Mouse (Mus musculus): ENCODE measurements around the gene Hoxc8. TPM values are rescaled to one million over a fixed set of nuclear protein-coding genes. Genes with fewer than 3 reads are reported as not detected.
A peak's percentile ranks its signal among the peaks of the same experiment; 100 is the strongest.

The Hoxc8 gene
- polyA plus RNA-seq, 1 experiment, result 0.15 TPM

- H3K27ac ChIP-seq (ENCODE audit: control insufficient read depth, insufficient read depth, low read depth, low read length), result no peak within 1 kb of the TSS
- no peak within 1 kb of the TSS for H3K4me3 ChIP-seq (ENCODE audit: control insufficient read depth, low read depth, low read length)
- H3K4me1 ChIP-seq (ENCODE audit: control insufficient read depth, insufficient read depth, low read length), result peaks cover 13% of the 10 kb centered on the region
- peaks cover 2% of the 10 kb centered on the region; the same call in 1 of the 2 replicates for H3K27me3 ChIP-seq (ENCODE audit: control insufficient read depth, insufficient read depth, low read length)
- TF ChIP-seq POLR2A (IDR thresholded peaks at IDR 0.05; ENCODE audit: control insufficient read depth, low read depth, low read length), result no peak
- TF ChIP-seq CTCF (IDR thresholded peaks at IDR 0.05; ENCODE audit: control insufficient read depth, insufficient read depth, insufficient replicate concordance, low read depth, low read length), result no peak
- no peaks in the 10 kb centered on the region for H3K36me3 ChIP-seq (ENCODE audit: control insufficient read depth, insufficient read depth, low read length)
Observed at GRCm38 (mm10) chr15:103018636-103019035, 28.2 kb downstream of the Hoxc8 start, which contains the start of gene Hoxc4. TSS of gene Hoxc4 (plus strand) at chr15:103018934.

DNA sequence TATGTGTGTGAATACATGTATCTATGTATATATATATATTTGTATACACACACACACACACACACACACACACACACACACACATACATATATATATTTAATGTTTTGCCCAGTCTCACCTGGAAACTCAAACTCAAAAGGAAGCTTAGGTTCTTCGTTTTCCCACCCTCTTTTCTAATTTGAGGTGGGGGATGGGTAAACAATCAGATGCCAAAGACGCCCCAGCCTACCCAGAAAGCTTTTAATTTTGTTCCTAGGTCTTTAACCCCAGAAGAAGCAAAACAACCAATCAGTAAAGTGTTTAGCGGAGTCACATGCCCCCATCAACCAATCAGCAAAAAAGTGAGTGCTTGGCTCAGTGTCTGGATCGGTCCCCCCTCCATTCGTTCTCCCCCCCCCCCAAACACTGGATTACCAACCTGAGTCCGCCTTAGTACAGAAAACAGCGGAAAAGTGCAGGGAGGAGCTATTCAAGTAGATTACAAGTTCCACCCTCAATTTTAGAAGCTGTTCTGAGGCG, 30.6 kb downstream of the Hoxc8 start:
- TF ChIP-seq POLR2A (IDR thresholded peaks at IDR 0.05; ENCODE audit: control insufficient read depth, low read depth, low read length), result no peak
- no peak for TF ChIP-seq CTCF (IDR thresholded peaks at IDR 0.05; ENCODE audit: control insufficient read depth, insufficient read depth, insufficient replicate concordance, low read depth, low read length)
- Histone ChIP-seq H3K4me3 (ENCODE audit: control insufficient read depth, low read depth, low read length) (no peak overlapping the region), H3K4me1 (ENCODE audit: control insufficient read depth, insufficient read depth, low read length) (no peaks in the 10 kb centered on the region), H3K27ac (ENCODE audit: control insufficient read depth, insufficient read depth, low read depth, low read length) (no peak overlapping the region), H3K36me3 (ENCODE audit: control insufficient read depth, insufficient read depth, low read length) (no peaks in the 10 kb centered on the region), H3K27me3 (ENCODE audit: control insufficient read depth, insufficient read depth, low read length) (no peaks in the 10 kb centered on the region)

- Histone ChIP-seq H3K27me3 (ENCODE audit: control insufficient read depth, insufficient read depth, low read length) (no peaks in the 10 kb centered on the region), H3K4me3 (ENCODE audit: control insufficient read depth, low read depth, low read length) (no peak overlapping the region), H3K4me1 (ENCODE audit: control insufficient read depth, insufficient read depth, low read length) (no peaks in the 10 kb centered on the region), H3K36me3 (ENCODE audit: control insufficient read depth, insufficient read depth, low read length) (no peaks in the 10 kb centered on the region), H3K27ac (ENCODE audit: control insufficient read depth, insufficient read depth, low read depth, low read length) (no peak overlapping the region)
- no peak for TF ChIP-seq CTCF (IDR thresholded peaks at IDR 0.05; ENCODE audit: control insufficient read depth, insufficient read depth, insufficient replicate concordance, low read depth, low read length)
- TF ChIP-seq POLR2A (IDR thresholded peaks at IDR 0.05; ENCODE audit: control insufficient read depth, low read depth, low read length), result no peak
Observed at GRCm38 (mm10) chr15:103021544-103021943, 31.1 kb downstream of the Hoxc8 start.

GRCm38 (mm10) chr15:103024131-103024530, 33.7 kb downstream of the Hoxc8 start:
- H3K27me3 ChIP-seq (ENCODE audit: control insufficient read depth, insufficient read depth, low read length), result 0 out of 2 replicates have a peak, but pooled peaks cover 3% of the 10 kb centered on the region
- no peaks in the 10 kb centered on the region for H3K36me3 ChIP-seq (ENCODE audit: control insufficient read depth, insufficient read depth, low read length)
- no peak overlapping the region for H3K27ac ChIP-seq (ENCODE audit: control insufficient read depth, insufficient read depth, low read depth, low read length)
- H3K4me1 ChIP-seq (ENCODE audit: control insufficient read depth, insufficient read depth, low read length), result peaks cover 3% of the 10 kb centered on the region
- TF ChIP-seq POLR2A (IDR thresholded peaks at IDR 0.05; ENCODE audit: control insufficient read depth, low read depth, low read length) (no peak), CTCF (IDR thresholded peaks at IDR 0.05; ENCODE audit: control insufficient read depth, insufficient read depth, insufficient replicate concordance, low read depth, low read length) (no peak)
- no peak overlapping the region for H3K4me3 ChIP-seq (ENCODE audit: control insufficient read depth, low read depth, low read length)

DNA sequence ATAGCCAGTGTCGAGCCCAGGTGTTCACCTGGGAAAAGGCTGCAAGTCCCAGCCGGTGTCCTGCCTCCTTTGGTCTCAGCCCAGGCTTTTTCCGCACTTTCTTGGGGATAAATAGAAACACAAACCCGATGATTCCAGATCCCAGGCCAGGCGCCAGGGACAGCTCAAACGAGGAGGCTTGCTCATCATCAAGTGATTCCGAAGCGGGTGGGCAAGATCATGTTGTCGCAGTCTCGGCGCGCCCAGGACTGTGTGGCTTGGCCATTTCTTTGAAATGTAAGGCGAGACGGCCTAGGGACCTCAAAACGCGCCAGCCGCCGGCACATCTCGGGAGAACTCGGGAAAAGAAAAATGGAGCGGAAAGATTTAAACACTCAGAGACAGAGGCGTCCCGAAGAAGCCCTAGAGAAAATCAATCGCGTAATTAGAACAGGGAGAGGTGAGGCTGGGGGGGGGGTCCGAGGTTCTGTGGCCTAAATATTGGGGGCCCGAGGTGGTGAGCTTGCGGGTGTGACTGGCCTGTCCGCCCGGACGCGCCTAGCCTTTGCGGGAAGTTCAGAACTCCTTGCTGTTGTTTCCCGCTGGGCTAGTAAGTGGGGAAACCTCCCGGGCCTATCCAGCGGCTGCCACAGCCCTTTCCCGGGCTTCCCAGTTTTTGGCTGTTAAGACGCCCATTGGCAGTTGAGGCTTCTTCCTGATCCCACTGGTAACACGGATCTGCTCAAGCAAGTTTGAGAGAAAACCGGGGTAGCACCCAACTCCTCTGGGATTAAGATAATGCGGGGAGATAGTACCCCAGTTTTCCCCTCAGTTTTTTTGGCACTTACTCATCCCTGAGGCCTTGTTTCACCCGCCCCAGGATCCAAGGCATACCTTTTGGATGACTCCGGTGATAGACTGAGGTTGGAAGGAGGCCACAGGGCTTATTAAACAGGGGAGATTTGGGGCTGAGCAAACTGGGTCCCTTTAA, 37.1 kb downstream of the Hoxc8 start:
- TF ChIP-seq CTCF (IDR thresholded peaks at IDR 0.05; ENCODE audit: control insufficient read depth, insufficient read depth, insufficient replicate concordance, low read depth, low read length), result no peak
- no peak for TF ChIP-seq POLR2A (IDR thresholded peaks at IDR 0.05; ENCODE audit: control insufficient read depth, low read depth, low read length)
- H3K36me3 ChIP-seq (ENCODE audit: control insufficient read depth, insufficient read depth, low read length), result no peaks in the 10 kb centered on the region
- peaks cover 3% of the 10 kb centered on the region for H3K4me1 ChIP-seq (ENCODE audit: control insufficient read depth, insufficient read depth, low read length)
- H3K27ac ChIP-seq (ENCODE audit: control insufficient read depth, insufficient read depth, low read depth, low read length), result no peak overlapping the region
- H3K27me3 ChIP-seq (ENCODE audit: control insufficient read depth, insufficient read depth, low read length), result 0 out of 2 replicates have a peak, but pooled peaks cover 3% of the 10 kb centered on the region
- peak overlapping the region; percentile 14; the same call in 1 of the 2 replicates for H3K4me3 ChIP-seq (ENCODE audit: control insufficient read depth, low read depth, low read length)

DNA sequence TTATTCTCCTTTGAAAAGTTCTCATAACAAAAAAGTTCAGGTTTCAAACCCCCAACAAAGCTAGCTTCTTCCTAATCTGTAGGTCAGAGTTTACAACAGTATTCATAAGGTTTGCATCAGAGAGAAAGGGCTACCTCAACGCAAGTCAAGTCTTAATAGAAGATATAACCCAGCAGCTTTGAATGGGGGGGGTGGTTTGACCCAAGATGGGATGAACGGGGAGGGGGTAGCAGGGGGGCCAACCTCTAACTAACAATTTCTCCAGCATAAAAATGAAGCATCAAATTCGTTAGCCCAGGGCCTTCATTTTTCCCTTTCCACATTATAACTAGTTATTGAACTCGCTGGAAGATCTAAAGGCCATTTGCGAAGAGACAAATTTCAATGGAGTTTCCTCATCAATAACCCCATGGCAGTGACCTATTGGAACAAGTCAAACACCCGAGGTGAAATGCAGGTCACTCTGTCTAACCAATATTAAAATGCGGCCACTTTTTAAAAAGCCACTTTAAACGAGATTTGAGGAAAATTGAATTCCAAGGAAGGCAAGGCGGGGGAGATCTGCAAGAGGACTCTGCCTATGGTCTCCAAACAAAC, 38.6 kb downstream of the Hoxc8 start:
- H3K36me3 ChIP-seq (ENCODE audit: control insufficient read depth, insufficient read depth, low read length), result no peaks in the 10 kb centered on the region
- TF ChIP-seq CTCF (IDR thresholded peaks at IDR 0.05; ENCODE audit: control insufficient read depth, insufficient read depth, insufficient replicate concordance, low read depth, low read length), result no peak
- no peak for TF ChIP-seq POLR2A (IDR thresholded peaks at IDR 0.05; ENCODE audit: control insufficient read depth, low read depth, low read length)
- H3K4me1 ChIP-seq (ENCODE audit: control insufficient read depth, insufficient read depth, low read length), result peaks cover 3% of the 10 kb centered on the region
- H3K4me3 ChIP-seq (ENCODE audit: control insufficient read depth, low read depth, low read length), result no peak overlapping the region
- no peak overlapping the region for H3K27ac ChIP-seq (ENCODE audit: control insufficient read depth, insufficient read depth, low read depth, low read length)
- H3K27me3 ChIP-seq (ENCODE audit: control insufficient read depth, insufficient read depth, low read length), result 0 out of 2 replicates have a peak, but pooled peaks cover 3% of the 10 kb centered on the region

DNA sequence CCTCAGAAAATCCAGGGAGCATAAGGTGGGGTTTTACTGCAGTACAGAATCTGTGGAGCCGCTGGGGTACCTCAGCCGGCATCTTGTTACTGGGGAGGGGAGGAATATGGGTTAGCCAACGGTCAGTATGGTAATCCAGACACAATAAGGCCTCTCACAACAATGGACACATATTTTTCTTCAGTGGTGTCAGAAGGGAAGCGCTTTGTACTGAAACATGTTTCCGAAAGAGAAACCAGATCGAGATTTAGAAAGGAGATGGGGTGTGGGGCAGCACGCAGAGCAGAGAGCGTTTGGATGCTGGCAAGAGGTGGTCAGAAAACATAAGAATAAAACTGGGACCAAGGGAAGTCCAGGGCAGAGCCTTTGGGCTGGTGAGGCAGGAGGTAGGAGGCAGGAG, 39.7 kb downstream of the Hoxc8 start:
- H3K36me3 ChIP-seq (ENCODE audit: control insufficient read depth, insufficient read depth, low read length), result no peaks in the 10 kb centered on the region
- TF ChIP-seq POLR2A (IDR thresholded peaks at IDR 0.05; ENCODE audit: control insufficient read depth, low read depth, low read length), result no peak
- no peak for TF ChIP-seq CTCF (IDR thresholded peaks at IDR 0.05; ENCODE audit: control insufficient read depth, insufficient read depth, insufficient replicate concordance, low read depth, low read length)
- no peak overlapping the region for H3K4me3 ChIP-seq (ENCODE audit: control insufficient read depth, low read depth, low read length)
- no peak overlapping the region for H3K27ac ChIP-seq (ENCODE audit: control insufficient read depth, insufficient read depth, low read depth, low read length)
- H3K4me1 ChIP-seq (ENCODE audit: control insufficient read depth, insufficient read depth, low read length), result peaks cover 3% of the 10 kb centered on the region
- 0 out of 2 replicates have a peak, but pooled peaks cover 3% of the 10 kb centered on the region for H3K27me3 ChIP-seq (ENCODE audit: control insufficient read depth, insufficient read depth, low read length)

Data from testis, adult 2 months (tissue).